Mouse (Mus musculus): ENCODE results near the gene Fars2.

The Fars2 gene

DNA sequence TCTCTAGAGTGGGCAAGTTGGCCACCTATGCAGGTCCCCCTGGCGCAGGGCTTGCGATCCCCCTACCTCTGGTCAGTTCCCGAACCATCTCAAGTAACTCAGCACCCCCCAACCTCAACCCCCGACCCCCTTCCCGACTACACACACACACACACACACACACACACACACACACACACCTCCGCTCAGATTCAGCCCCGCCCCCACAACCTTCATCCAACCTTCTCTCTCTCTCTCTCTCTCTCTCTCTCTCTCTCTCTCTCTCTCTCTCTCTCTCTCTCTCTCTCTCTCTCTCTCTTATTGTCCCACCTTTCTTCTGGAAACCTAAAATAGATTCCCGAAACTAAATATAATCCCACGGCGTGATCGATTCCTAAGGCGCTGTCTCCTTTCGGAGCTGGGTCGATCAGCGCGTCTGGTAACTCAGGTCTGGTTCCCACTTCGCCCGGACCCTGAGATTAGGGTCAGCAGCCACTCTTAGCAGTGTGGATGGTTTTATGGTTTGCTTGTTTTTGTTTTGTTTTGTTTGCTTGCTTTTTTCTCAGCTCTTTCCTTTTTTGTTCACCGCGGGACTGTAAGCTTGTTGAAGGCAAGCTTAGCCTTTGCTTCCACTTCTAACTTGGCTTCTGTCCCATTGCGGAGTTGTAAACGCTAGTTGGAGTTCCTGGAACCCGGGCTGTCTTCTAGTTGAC lies 610.7 kb downstream of the Fars2 start:
- no peak for DNase-seq (ENCODE audit: extremely low spot score, low read depth, low spot score)

DNA sequence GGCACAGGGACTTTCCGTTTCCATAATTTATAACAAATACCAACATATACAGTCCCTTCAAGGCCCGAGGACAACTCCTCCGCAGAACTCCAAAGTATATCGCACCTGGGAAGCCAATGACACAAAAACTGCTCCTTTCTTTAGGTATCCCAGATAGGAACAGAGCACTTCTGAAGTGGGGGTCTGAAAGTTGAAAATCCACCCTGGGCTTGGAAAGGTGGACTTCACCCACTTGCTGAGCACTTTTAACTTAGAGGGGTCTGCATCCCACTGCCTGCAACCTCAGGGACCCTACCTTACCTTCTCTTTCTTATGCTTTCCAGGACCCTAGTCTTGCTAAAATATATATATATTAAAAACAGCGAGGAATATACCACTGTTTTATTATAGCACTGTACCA lies 611.3 kb downstream of the Fars2 start:
- no peak for DNase-seq (ENCODE audit: extremely low spot score, low read depth, low spot score)

DNA sequence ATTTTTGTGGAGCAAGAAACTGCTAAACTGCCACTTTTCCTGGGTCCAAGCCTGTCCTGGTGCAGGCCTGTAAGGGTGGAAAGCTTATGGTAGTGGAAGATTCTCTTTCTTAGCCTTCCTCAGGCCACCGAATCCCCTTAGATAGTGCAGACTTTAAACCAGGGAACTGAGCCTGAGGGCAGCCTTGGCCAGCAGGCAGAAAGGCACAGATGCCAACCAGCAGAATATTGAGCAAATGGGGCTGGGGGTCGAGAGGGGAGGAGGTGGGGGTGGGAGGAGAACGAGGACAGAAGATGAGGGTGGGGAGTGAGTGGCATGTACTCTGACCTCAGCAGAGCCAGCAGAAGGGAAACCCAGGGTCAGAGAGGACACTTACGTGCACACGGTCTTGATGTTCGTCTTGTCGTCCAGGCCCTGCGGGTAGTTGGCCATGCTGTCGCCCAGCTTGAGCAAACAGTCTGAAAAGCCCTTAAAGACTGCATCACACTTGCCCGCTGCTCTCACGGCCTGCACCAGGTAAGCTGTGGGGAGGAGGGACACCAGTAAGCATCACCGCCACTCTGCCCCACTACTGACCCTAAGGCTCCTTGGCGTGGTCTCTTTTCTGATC lies 612.6 kb downstream of the Fars2 start:
- DNase-seq (ENCODE audit: extremely low spot score, low read depth, low spot score): no peak

DNA sequence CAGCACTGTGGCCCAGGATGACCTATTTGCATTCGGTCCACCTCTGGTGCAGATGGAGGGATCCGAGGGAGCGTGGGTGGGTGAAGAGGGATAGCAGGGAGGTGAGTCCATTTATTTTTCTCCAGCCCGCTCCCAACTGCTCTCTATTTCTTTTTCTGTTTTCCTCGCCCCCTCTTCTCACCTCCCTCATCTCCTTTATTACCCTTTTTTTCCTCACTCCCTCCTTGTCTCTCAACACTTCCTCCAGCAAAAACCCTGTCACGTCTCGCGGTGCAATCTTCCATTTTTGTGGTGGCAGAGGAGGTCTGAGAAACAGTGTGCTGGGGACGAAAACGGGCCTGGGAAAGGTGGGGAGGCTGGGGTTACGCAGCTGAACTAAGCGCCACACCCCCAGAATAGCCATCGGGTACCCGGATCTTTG lies 613.1 kb downstream of the Fars2 start:
- DNase-seq (ENCODE audit: extremely low spot score, low read depth, low spot score): no peak

DNA sequence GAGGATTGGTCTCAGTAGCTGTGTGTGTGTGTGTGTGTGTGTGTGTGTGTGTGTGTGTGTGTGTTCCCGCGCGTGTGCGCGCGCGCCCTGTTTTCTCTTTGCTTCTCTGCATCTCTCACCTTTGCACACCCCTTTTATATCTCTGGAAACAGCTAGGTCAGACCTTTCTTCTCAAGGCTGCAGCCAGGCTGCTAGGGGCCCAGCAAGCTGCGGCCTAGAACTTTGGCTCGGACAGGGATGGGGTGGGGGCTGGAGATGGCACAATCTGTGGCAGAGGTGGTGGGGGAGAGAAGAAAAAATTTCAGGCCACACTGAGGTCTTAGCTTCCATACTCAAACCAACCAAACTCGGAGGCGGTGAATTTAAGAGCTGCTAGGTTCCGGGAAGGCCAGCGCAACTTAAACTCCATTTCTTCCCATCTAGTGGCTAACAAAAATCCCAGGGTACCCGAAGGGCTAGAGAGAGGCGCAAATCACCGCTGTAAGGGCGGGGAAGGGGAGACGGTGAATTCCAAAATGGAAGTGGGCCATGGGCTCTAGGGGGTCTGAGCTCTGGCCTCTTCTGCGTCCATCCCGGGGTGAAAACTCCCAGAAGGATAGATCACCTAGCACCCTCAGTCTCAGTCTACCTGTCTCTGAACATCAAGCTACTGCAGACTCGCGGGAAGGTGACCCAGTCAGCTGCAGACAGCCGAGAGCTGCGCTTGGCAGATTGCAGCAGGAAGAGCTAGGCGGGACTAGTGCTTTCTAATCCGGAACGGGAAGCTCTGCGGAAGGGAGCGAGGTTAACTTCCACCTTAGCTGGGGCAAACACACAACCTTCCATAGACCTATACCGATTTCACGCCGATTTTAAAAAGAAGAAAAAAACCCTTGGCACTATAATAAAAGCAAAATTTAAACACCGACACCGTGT lies 614.1 kb downstream of the Fars2 start:
- DNase-seq (ENCODE audit: extremely low spot score, low read depth, low spot score): no peak

DNA sequence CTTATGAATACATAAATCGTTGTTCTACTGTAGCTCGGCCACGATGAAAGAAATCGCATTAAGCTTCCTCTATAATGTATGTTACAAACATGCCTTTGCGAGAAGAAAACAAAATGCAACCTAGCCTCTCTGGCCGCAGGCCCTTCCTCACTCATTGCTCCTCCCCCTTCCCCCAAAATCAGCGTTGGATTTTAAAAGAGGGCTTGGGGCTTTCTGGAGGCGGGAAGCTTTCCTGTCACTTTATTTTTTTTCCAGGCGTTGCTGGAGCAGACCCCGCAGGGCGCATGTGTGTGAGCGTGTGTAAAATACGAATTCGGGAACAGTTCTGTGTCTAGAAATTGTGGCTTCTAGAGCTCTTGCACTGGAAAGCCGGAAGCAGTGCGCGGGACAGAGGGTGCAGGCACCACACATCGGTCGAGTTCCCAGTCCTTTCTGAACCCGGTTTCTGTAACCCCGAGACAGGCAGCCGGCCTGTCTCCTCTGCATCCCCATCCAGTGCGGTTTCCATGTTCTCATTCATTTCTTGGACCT lies 614.8 kb downstream of the Fars2 start:
- no peak for DNase-seq (ENCODE audit: extremely low spot score, low read depth, low spot score)

DNA sequence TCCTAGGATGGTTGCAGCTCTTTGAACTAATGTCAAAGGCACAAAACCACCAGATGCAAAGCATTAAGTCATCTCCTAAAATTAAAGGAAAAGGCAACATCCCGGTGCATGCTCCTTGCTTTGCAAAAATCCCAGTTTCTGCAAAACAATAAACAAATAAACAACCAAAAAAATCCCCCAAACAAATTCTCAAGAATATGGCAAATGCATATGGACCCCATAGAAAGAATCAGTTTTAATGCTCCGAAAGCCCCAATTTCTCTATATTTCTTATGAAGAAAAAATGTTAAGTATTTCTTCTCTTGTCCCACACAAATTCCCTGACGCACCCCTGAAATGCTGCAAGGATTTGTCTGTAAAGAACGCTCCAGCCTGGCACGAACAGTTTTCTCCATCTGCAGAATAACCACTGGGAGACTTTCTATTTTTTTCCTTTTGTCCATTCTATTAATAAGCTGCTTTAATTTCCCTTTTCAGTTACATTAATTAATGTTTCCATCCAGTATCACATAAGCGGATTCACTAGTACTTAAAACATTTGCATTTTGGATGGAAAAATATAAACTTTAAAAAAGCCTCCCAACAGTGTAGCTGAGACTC lies 615.8 kb downstream of the Fars2 start:
- DNase-seq (ENCODE audit: extremely low spot score, low read depth, low spot score): no peak

DNA sequence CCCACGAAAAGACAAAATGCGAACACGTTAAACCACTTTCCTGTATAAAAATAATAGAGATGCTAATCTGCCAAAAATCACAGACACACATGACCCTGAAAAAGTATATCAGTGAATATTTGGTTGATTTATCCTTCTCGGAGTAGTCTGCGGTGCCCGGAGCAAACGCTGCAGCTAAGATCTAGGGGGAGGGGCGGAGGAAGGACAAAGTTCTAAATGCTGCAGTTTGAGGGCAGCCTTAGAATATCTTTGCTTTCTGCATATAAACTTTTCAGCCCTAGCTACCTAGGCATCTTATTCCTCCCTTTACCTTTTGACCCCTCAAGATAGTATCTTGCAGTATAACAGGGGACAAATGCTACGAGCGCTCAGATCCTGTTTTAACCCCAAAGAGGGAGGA lies 616.4 kb downstream of the Fars2 start:
- DNase-seq (ENCODE audit: extremely low spot score, low read depth, low spot score): no peak

DNA sequence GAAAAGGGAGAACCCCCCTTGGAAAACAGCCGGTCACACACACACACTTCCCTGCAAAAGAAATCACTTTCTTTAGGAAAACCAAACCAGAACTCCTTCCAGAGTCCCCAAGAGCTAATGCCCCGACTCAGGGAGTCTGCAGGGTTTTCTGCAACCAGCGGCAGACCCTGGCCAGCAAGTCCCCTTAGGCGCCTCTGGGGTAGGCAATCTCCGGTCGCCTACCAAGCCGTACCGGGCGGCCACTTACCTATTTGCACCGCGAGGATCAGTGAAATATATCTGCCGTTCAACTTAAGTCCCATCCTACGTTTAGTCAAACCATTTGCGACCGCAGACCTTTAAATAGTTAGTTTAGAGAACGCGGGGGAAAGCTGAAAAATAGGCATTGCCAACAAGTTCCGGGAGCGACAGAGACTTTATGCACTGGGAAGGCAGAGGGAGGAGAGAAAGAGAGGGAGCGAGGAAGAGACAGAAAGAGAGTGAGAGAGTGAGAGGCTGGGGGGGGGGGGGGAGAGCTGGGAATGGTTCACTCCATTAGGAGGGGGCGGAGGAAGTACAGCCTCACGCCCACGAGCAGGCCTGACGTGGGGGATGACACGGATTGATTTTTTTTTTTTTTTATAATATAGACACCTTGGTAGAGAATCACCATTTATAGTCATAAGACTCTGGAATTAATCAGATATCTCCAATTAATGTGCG lies 616.9 kb downstream of the Fars2 start:
- no peak for DNase-seq (ENCODE audit: extremely low spot score, low read depth, low spot score)

DNA sequence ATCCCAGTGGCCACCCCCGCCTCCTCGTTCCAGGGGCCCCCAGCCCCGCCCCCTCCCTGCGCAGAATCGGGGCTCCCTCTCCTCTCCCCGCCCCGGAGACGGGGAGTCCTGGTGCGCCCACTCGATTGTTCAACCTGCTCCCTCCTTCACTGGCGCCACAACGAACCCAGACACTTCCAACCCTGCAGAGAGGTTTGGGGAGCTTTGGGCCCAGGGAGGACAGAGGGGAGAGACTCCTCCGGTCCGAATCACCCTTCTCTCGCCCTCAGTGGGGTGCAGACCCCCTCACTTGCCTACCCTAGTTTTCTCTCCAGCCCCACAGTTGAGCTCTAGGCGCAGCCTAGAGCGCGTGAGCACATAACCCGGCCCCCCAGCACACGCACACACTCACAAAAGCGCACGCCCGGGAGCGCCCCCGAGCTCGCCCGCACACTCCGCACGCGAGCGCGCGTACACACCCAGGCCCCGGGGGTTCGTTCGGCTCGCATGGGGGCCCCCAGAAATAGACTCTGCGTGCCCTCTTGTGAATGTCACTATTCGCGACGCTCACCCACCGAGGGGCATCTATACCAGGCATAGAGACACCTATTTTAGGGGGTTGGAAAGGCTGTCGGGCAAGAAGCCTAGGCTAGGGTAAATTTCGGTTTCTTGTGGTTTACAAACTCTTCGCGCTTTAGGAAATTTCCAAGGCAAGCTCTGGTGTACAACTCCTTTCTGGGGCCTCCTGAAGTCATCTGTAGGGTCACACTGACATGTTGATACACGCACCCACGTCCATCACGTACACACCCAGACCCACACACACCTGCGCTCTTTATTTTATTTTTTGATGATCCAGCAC lies 617.7 kb downstream of the Fars2 start, which contains the start of gene Nrn1:
Nrn1 (minus strand) TSS at position 401 of the 841 bp plus-strand sequence.
- DNase-seq (ENCODE audit: extremely low spot score, low read depth, low spot score): no peak

DNA sequence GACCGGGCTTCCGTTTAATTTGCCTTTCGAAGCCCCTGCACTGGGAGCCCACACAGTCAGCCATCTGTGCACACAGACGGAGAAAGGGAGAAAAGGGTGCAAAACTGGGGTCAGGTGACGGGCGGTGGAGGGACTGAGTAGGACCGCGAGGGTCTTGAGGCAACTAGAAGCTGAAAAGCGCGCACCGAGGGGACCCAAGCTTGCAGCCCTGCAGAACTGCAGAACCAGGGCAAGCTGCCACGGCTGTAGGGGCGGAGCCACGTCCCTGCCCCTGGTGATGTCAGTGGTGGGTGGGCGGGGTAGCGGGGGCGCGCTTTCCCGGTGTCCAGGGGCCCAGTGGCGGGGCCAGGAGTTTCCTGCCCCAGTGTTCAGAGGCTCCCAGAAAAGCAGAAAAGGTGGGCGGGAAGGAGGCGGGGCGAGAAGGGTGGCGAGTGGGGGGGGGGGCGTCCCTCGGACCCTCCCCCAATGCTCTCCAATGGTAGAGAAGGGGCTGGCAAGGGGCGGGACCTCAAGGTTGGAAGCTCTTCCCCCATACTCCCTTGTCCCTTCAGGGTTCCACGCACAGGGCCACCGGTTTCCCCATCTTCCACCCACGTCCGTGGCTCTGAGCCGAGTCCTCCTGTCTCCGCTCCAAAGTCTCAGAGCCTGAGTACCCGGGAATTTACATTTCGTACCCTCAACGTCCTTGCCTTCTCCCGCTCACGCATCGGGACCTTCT lies 618.8 kb downstream of the Fars2 start:
- DNase-seq (ENCODE audit: extremely low spot score, low read depth, low spot score): no peak

DNA sequence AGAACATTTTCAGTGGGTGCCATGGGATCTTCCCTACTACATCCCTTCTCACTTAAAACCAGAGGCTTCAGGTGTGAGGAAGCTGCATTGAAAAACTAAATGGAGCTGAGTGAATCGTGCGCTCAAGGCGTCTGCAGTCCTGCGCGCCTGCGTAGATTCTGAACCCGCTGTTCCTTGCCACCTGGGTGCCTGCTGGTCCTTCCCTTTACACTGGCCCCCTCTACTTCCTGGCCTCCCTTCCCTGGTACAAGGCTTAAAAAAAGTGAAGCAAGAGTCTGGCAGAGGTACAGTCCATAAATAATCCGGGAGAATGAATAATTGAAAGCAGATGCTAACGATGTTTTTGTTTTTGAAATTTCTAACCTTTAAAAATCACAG lies 619.4 kb downstream of the Fars2 start:
- no peak for DNase-seq (ENCODE audit: extremely low spot score, low read depth, low spot score)

DNA sequence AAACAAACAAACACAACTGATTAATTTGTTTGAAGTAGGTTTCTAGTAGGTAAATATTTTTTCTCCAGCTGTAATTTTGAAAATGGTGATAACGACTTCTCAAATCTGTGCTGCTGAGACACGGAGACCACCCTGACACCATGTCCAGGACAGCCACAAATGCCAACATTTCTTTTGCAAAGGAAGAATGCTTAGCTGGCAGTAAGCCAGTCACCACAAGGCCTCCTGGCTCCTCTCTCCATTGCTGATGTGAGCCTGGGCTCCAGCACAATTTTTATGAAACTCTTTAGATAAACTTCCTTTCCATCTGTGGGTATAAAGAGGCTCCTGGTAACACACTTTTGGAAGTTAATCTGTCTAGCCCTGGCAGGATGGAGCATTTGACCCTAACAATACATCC lies 632.8 kb downstream of the Fars2 start:
- no peak for DNase-seq (ENCODE audit: extremely low spot score, low read depth, low spot score)

DNA sequence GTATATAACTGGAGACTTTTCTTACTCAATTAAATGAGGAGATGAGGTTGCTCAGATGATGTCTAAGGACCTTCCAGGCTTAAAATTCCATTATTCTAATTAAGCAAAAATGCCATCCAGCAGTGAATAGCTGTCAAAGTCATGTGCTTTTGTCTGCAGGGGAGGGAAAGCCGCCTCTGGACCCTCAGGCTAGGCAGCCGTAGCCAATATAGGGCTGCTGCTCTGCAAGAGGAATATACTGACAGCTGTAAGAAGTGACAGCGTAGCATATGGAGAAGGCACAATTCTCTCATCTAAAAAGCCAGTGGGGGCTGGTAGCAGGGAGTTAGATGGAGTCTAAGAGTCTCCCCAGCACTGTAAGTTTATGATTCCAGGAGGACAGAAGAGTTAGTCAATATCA lies 634.6 kb downstream of the Fars2 start:
- no peak for DNase-seq (ENCODE audit: extremely low spot score, low read depth, low spot score)

DNA sequence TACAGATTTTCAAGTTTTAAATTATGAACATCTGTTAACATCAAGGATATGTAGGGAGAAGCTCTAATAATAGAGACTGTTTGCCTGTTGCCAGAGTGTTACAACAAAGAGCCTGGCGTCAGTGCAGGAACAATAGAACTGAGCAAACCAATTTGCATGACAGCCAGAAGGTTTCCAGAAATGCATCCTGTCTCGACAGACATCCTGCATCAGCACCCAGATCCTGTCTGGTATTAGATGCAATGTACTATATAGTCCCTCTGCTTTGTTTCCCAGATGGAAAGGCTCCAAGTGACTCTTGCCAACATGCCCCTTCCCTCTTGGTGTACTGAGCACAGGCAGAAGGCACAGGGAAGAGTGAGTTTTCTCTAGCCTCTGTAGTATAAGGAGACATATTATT lies 649.6 kb downstream of the Fars2 start:
- no peak for DNase-seq (ENCODE audit: extremely low spot score, low read depth, low spot score)

All from hindlimb bud, embryonic 11.5 days (tissue).